Mouse (Mus musculus) liver, postnatal 0 days (tissue): ENCODE results near the gene Kcnj9. TPM values are rescaled to one million over a fixed set of nuclear protein-coding genes. Genes with fewer than 3 reads are reported as not detected.

Experiments used
- ATAC-seq: fragments of 200-750 bp; cut with Nextera tagmentation; 2 replicates; pipeline ENCODE4 v1.8.0; 2017; ENCODE audit warnings: mild to moderate bottlenecking, moderate library complexity
- DNase-seq: peaks from one replicate; pipeline ENCODE4 v3.0.0-alpha.2; 2016
- H3K27ac ChIP-seq: fragments of 300-500 bp; sonication (generic); 2 replicates; pipeline ENCODE4 v1.5.1; 2014; ENCODE audit warnings: antibody characterized with exemption, moderate library complexity, mild to moderate bottlenecking, low read depth
- H3K27me3 ChIP-seq: fragments of 300-500 bp; sonication (generic); 2 replicates; pipeline ENCODE4 v1.6.1; 2014; ENCODE audit warnings: low read length, control low read depth, mixed read lengths; ENCODE audit not compliant: insufficient read depth
- H3K36me3 ChIP-seq: fragments of 300-500 bp; sonication (generic); replicated peaks from 2 replicates; pipeline ENCODE4 v1.6.1; 2014; ENCODE audit warnings: mild to moderate bottlenecking, control low read depth, low read length, moderate library complexity, mixed read lengths; ENCODE audit not compliant: insufficient read depth
- H3K4me1 ChIP-seq: fragments of 300-500 bp; sonication (generic); 2 replicates; pipeline ENCODE4 v1.6.1; 2014; ENCODE audit warnings: antibody characterized with exemption, mild to moderate bottlenecking, control low read depth; ENCODE audit not compliant: insufficient read depth
- H3K4me2 ChIP-seq: fragments of 300-500 bp; sonication (generic); 2 replicates; pipeline ENCODE4 v1.6.1; 2014; ENCODE audit warnings: low read depth, mild to moderate bottlenecking, low read length, moderate library complexity, mixed read lengths
- H3K4me3 ChIP-seq: fragments of 300-500 bp; sonication (generic); 2 replicates; pipeline ENCODE4 v1.5.1; 2014; ENCODE audit warnings: low read depth, low read length
- H3K9ac ChIP-seq: fragments of 300-500 bp; sonication (generic); replicated peaks from 2 replicates; pipeline ENCODE4 v1.6.1; 2014; ENCODE audit warnings: mild to moderate bottlenecking, moderate library complexity
- H3K9me3 ChIP-seq: fragments of 300-500 bp; sonication (generic); 2 replicates; pipeline ENCODE4 v1.6.1; 2016; ENCODE audit warnings: mild to moderate bottlenecking, control low read depth, low read length, mixed read lengths
- CTCF ChIP-seq: sonication (generic); IDR thresholded peaks from 2 replicates; pipeline ENCODE4 v1.5.1; 2016; ENCODE audit warnings: antibody characterized with exemption, low read depth
- EP300 ChIP-seq: IDR thresholded peaks from 2 replicates; pipeline ENCODE4 v1.6.1; 2016; ENCODE audit warnings: antibody characterized with exemption, low read depth, mild to moderate bottlenecking
- WGBS: fragments of 180-500 bp; shearing (Covaris S2); extraction: QIAGEN DNeasy Blood & Tissue Kit; methylation state at CpG from one replicate; pipeline ENCODE4 v1.1.7; 2014; ENCODE audit not compliant: insufficient replicate concordance; 5-methylcytosine and 5-hydroxymethylcytosine counted together
- polyA plus RNA-seq: library from polyadenylated mRNA; unstranded; fragments of >200 nt; fragmentation: Nextera tagmentation; extraction: Ambion mirVana; gene quantifications from 2 replicates; pipeline ENCODE4 v1.2.1, GENCODE M21; 2015

Kcnj9 gene
- polyA plus RNA-seq, 1 experiment from 2014 or later = 0.07 TPM

GRCm38 (mm10) chr1:172347382-172347781 lies 18.3 kb upstream of the Kcnj9 start:
- no peak for ATAC-seq

DNA sequence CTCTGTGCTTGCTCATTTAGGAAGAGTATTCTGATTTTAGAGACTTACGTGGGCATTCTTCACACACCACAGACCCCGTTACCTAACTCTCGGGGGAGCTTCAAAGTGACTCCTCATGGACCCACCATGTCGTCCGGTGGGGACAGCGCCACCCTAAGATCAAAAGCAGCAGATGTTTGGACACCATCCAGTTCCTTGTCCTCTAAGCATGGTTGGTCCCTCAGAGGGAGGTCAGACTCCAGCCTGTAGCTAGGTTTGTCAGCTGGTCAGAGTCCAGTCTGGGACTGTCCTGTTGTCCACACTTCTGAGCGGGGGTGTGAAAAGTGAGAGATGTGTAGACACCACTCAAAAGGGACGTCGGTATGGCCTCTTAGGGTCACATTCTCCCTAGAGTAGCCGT lies 17.6 kb upstream of the Kcnj9 start:
- WGBS = 69% methylated on average over 10 of the region's 10 CpGs
- 0 out of 2 replicates have a peak overlapping the region, but pooled peaks have one; percentile 30 for H3K27ac ChIP-seq
- H3K4me3 ChIP-seq = no peak overlapping the region
- no peaks in the 10 kb centered on the region for H3K36me3 ChIP-seq
- no peak overlapping the region for H3K4me2 ChIP-seq
- TF ChIP-seq EP300 (no peak), CTCF (peak; percentile 24)
- H3K9me3 ChIP-seq = no peaks in the 10 kb centered on the region
- peaks cover 22% of the 10 kb centered on the region for H3K4me1 ChIP-seq
- no peak overlapping the region for H3K9ac ChIP-seq
- peaks cover 16% of the 10 kb centered on the region for H3K27me3 ChIP-seq
- ATAC-seq = peak; percentile 82
- peak; percentile 33 for DNase-seq

More at GRCm38 (mm10) chr1:172347382-172347781, 18.3 kb upstream of the Kcnj9 start:
- Histone ChIP-seq H3K27ac (0 out of 2 replicates have a peak overlapping the region, but pooled peaks have one; percentile 19), H3K9ac (no peak overlapping the region), H3K4me3 (no peak overlapping the region), H3K9me3 (no peaks in the 10 kb centered on the region), H3K4me1 (peaks cover 22% of the 10 kb centered on the region), H3K36me3 (no peaks in the 10 kb centered on the region), H3K27me3 (peaks cover 12% of the 10 kb centered on the region), H3K4me2 (no peak overlapping the region)
- no peak for DNase-seq
- 62% methylated on average over 12 of the region's 12 CpGs for WGBS
- no peak for TF ChIP-seq CTCF
- TF ChIP-seq EP300 = no peak

- TF ChIP-seq EP300 = no peak
- TF ChIP-seq CTCF = no peak
- peaks cover 28% of the 10 kb centered on the region for H3K4me1 ChIP-seq
- 65% methylated on average over 7 of the region's 7 CpGs for WGBS
- no peak for ATAC-seq
- no peaks in the 10 kb centered on the region for H3K36me3 ChIP-seq
- peaks cover 30% of the 10 kb centered on the region for H3K27me3 ChIP-seq
- no peak overlapping the region for H3K27ac ChIP-seq
- no peak overlapping the region for H3K4me3 ChIP-seq
- no peak for DNase-seq
- H3K9me3 ChIP-seq = no peaks in the 10 kb centered on the region
- H3K4me2 ChIP-seq = no peak overlapping the region
- H3K9ac ChIP-seq = no peak overlapping the region
Observed at GRCm38 (mm10) chr1:172344820-172345219, 15.7 kb upstream of the Kcnj9 start.

- H3K4me1 ChIP-seq = peaks cover 28% of the 10 kb centered on the region
- H3K27ac ChIP-seq = no peak overlapping the region
- no peak overlapping the region for H3K9ac ChIP-seq
- 49% methylated on average over 3 of the region's 3 CpGs for WGBS
- H3K36me3 ChIP-seq = no peaks in the 10 kb centered on the region
- TF ChIP-seq CTCF = no peak
- no peak for TF ChIP-seq EP300
- no peaks in the 10 kb centered on the region for H3K9me3 ChIP-seq
- peaks cover 37% of the 10 kb centered on the region for H3K27me3 ChIP-seq
- DNase-seq (no peak), ATAC-seq (no peak)
- no peak overlapping the region for H3K4me2 ChIP-seq
- no peak overlapping the region for H3K4me3 ChIP-seq
Observed at GRCm38 (mm10) chr1:172343914-172344313, 14.8 kb upstream of the Kcnj9 start.

DNA sequence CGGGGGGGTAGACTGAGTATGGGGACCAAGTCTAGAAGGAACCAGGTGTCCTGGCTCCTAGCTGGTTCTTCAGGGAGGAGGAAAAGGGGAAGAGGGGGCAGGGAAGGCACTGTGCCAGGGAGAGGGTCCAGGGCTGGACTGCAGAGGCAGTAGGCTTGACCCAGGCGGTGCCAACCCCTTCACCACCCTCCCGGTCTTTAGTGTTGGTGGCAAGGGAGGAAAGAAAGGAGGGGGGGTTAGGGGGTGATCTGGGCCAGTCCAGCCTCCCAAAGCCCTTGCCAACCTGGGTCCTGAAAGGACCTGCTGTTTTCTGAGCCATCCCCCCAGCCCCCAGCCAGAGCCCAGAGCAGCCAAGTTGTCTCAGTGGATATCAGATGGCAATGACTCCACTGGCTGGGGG lies 13.6 kb upstream of the Kcnj9 start:
- DNase-seq (no peak), ATAC-seq (no peak)
- Histone ChIP-seq H3K9me3 (no peaks in the 10 kb centered on the region), H3K27ac (no peak overlapping the region), H3K4me3 (no peak overlapping the region), H3K4me2 (no peak overlapping the region), H3K27me3 (peaks cover 45% of the 10 kb centered on the region), H3K9ac (no peak overlapping the region), H3K36me3 (no peaks in the 10 kb centered on the region), H3K4me1 (peaks cover 28% of the 10 kb centered on the region)
- no peak for TF ChIP-seq EP300
- no peak for TF ChIP-seq CTCF
- WGBS = 78% methylated on average over 3 of the region's 3 CpGs

DNA sequence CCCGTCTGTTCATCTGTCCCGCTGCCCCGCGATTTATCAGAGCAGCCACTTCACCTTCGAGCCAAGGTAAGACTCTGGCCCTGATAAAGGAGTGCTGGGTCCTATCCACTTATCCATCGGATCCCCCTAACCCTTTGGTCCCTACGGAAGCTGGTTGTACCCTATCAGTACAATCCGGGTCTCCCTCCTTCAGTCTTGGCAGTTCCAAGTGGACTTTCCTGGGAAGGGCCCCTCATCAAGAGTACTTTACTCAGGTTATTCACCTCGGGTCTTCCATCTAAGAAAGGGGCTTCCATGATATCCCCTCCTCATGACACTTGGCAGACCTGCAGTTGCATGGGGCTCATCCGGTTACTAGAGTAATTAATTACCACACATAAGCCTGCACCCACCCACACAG lies 12.3 kb upstream of the Kcnj9 start:
- peak overlapping the region; percentile 41 for H3K4me3 ChIP-seq
- ATAC-seq = no peak
- peaks cover 19% of the 10 kb centered on the region for H3K4me1 ChIP-seq
- DNase-seq = no peak
- no peak for TF ChIP-seq EP300
- no peak for TF ChIP-seq CTCF
- peaks cover 47% of the 10 kb centered on the region for H3K27me3 ChIP-seq
- no peak overlapping the region for H3K27ac ChIP-seq
- WGBS = 20% methylated on average over 10 of the region's 10 CpGs
- H3K4me2 ChIP-seq = peak overlapping the region; percentile 72
- H3K36me3 ChIP-seq = no peaks in the 10 kb centered on the region
- no peak overlapping the region for H3K9ac ChIP-seq
- H3K9me3 ChIP-seq = no peaks in the 10 kb centered on the region

GRCm38 (mm10) chr1:172340729-172341321 lies 11.7 kb upstream of the Kcnj9 start, which contains the start of gene Kcnj10:
Gene Kcnj10, plus strand, starts transcription at chr1:172341210.
- H3K4me3 ChIP-seq = peak within 1 kb of the TSS; percentile 41
- DNase-seq (peak; percentile 73), ATAC-seq (peak; percentile 76)
- peaks cover 15% of the 10 kb centered on the region for H3K4me1 ChIP-seq
- peak within 1 kb of the TSS; percentile 72 for H3K4me2 ChIP-seq
- no peak within 1 kb of the TSS for H3K27ac ChIP-seq
- no peaks in the 10 kb centered on the region for H3K9me3 ChIP-seq
- 2% methylated on average over 37 of the region's 38 CpGs for WGBS
- H3K27me3 ChIP-seq = peaks cover 52% of the 10 kb centered on the region
- TF ChIP-seq CTCF (no peak), EP300 (no peak)
- H3K9ac ChIP-seq = no peak within 1 kb of the TSS
- no peaks in the 10 kb centered on the region for H3K36me3 ChIP-seq
